Mouse (Mus musculus) C2C12 (cell line): ENCODE results near the gene Kdm4b.

Experiments used
- CEBPB ChIP-seq: IDR thresholded peaks from one replicate; pipeline ENCODE4 v1.6.1; 2011; ENCODE audit warnings: low read depth, mild to moderate bottlenecking, control low read depth, moderate library complexity
- CTCF ChIP-seq: IDR thresholded peaks from one replicate; pipeline ENCODE4 v1.5.1; 2011; ENCODE audit not compliant: control insufficient read depth, insufficient read depth, insufficient read length

DNA sequence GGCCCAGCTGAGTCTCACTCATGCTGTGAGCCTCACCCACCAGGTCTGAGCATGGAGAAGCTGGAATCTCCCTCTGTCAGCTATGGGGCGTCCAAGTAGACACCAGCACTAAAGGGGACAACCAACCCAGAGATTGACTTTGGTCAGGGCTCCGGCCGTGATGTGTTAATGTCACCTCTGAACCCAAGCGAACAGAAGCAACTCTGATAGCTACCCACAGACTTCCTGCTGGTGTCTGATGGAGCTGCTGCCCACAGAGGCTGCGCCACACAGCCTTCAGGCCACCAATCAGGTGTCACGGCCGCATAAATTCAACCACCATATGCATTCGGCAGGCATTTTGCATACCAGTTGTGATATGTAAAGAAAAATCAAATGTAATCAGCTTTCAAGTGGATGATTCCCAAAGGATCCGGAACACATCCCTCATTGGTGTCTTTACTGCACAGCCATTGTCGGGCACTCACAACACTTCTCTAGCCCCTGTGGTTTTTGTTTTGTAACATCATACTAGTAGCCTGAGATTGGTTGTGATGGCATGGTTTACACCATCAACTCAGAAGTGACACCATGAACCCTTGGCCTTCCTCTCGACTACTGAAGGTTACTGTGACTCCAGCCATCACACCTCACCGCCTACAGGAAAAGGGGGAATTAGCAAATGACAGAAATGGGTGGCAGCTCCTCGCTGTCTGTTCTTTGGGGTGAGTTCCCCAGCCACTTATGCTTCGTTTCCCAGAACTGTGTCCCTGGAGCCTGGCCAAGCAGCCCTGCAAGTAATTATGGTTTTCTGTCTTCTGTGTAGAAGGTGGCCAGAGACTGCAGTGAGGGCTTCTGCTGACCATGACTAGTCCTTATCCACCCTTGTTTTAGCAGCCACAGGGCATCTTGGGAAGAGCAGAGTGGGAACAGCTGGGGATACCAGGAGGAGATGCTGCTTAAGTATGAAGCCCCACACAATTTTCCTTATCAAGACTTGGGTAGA, 80.3 kb downstream of the Kdm4b start:
- no peak for TF ChIP-seq CTCF
- TF ChIP-seq CEBPB = no peak
